Mouse (Mus musculus): ENCODE results near the gene Itih3. TPM values are rescaled to one million over a fixed set of nuclear protein-coding genes. Genes with fewer than 3 reads are reported as not detected.

Gene Itih3
- polyA plus RNA-seq (2015; fragmentation: Nextera tagmentation; extraction: Ambion mirVana), result 0.42 and 1.4 TPM in 2 replicates

- Histone ChIP-seq H3K4me3 (no peak within 1 kb of the TSS), H3K27ac (no peak within 1 kb of the TSS), H3K4me1 (no peaks in the 10 kb centered on the region), H3K9me3 (no peaks in the 10 kb centered on the region), H3K9ac (no peak within 1 kb of the TSS), H3K36me3 (no peaks in the 10 kb centered on the region), H3K27me3 (no peaks in the 10 kb centered on the region), H3K4me2 (no peak within 1 kb of the TSS)
- WGBS, result 62% methylated on average over 6 of the region's 6 CpGs
- no peak for ATAC-seq (ENCODE audit: insufficient number of reproducible peaks, low FRiP score, low TSS enrichment, low read depth)
These were observed at the start of gene Itih3 for GRCm38 (mm10) chr14:30923375-30924105. Gene Itih3 (minus strand): TSS chr14:30923760.

- H3K36me3 ChIP-seq, result peaks cover 23% of the 10 kb centered on the region
- no peaks in the 10 kb centered on the region for H3K4me1 ChIP-seq
- no peak overlapping the region for H3K9ac ChIP-seq
- H3K4me2 ChIP-seq, result no peak overlapping the region
- WGBS, result 97% methylated on average over 1 of the region's 1 CpGs
- no peak overlapping the region for H3K4me3 ChIP-seq
- H3K27me3 ChIP-seq, result no peaks in the 10 kb centered on the region
- no peak for ATAC-seq (ENCODE audit: insufficient number of reproducible peaks, low FRiP score, low TSS enrichment, low read depth)
- no peaks in the 10 kb centered on the region for H3K9me3 ChIP-seq
- no peak overlapping the region for H3K27ac ChIP-seq
These were observed 36.8 kb upstream of the Itih3 start for GRCm38 (mm10) chr14:30960366-30960765.

- H3K9me3 ChIP-seq, result no peaks in the 10 kb centered on the region
- ATAC-seq (ENCODE audit: insufficient number of reproducible peaks, low FRiP score, low TSS enrichment, low read depth), result no peak
- no peaks in the 10 kb centered on the region for H3K4me1 ChIP-seq
- H3K4me2 ChIP-seq, result no peak overlapping the region
- no peak overlapping the region for H3K4me3 ChIP-seq
- peaks cover 23% of the 10 kb centered on the region for H3K36me3 ChIP-seq
- H3K27me3 ChIP-seq, result no peaks in the 10 kb centered on the region
- whole genome bisulfite sequencing, result 93% methylated on average over 4 of the region's 4 CpGs
- no peak overlapping the region for H3K9ac ChIP-seq
- H3K27ac ChIP-seq, result no peak overlapping the region
These were observed 35.5 kb upstream of the Itih3 start for GRCm38 (mm10) chr14:30959031-30959430.

- WGBS, result 77% methylated on average over 2 of the region's 2 CpGs
- Histone ChIP-seq H3K9ac (no peak overlapping the region), H3K4me3 (no peak overlapping the region), H3K36me3 (peaks cover 20% of the 10 kb centered on the region), H3K27me3 (no peaks in the 10 kb centered on the region), H3K9me3 (no peaks in the 10 kb centered on the region), H3K4me2 (no peak overlapping the region), H3K4me1 (no peaks in the 10 kb centered on the region), H3K27ac (no peak overlapping the region)
- no peak for ATAC-seq (ENCODE audit: insufficient number of reproducible peaks, low FRiP score, low TSS enrichment, low read depth)
These were observed 35.0 kb upstream of the Itih3 start for GRCm38 (mm10) chr14:30958517-30958916.

- Histone ChIP-seq H3K4me2 (peak within 1 kb of the TSS; percentile 67), H3K9me3 (no peaks in the 10 kb centered on the region), H3K27ac (peak within 1 kb of the TSS; percentile 78), H3K4me1 (peaks cover 4% of the 10 kb centered on the region; the same call in 1 of the 2 replicates), H3K27me3 (no peaks in the 10 kb centered on the region), H3K36me3 (no peaks in the 10 kb centered on the region), H3K9ac (peak within 1 kb of the TSS; percentile 82), H3K4me3 (peak within 1 kb of the TSS; percentile 87)
- peak; percentile 97 for ATAC-seq (ENCODE audit: insufficient number of reproducible peaks, low FRiP score, low TSS enrichment, low read depth)
- WGBS, result under 1% methylated on average over 57 of the region's 57 CpGs
These were observed 27.7 kb upstream of the Itih3 start, which contains the start of gene Nek4 for GRCm38 (mm10) chr14:30951154-30951825. Gene Nek4 (plus strand): TSS chr14:30951377.

GRCm38 (mm10) chr14:30949986-30950385 is 26.4 kb upstream of the Itih3 start:
- no peaks in the 10 kb centered on the region for H3K36me3 ChIP-seq
- no peaks in the 10 kb centered on the region for H3K9me3 ChIP-seq
- H3K4me2 ChIP-seq, result no peak overlapping the region
- H3K27me3 ChIP-seq, result no peaks in the 10 kb centered on the region
- H3K9ac ChIP-seq, result no peak overlapping the region
- no peak overlapping the region for H3K4me3 ChIP-seq
- ATAC-seq (ENCODE audit: insufficient number of reproducible peaks, low FRiP score, low TSS enrichment, low read depth), result no peak
- H3K27ac ChIP-seq, result no peak overlapping the region
- WGBS, result 96% methylated on average over 10 of the region's 10 CpGs
- peaks cover 4% of the 10 kb centered on the region; the same call in 1 of the 2 replicates for H3K4me1 ChIP-seq

- Histone ChIP-seq H3K36me3 (no peaks in the 10 kb centered on the region), H3K9ac (no peak overlapping the region; the same call in 1 of the 2 replicates), H3K4me2 (no peak overlapping the region), H3K4me1 (no peaks in the 10 kb centered on the region), H3K27me3 (no peaks in the 10 kb centered on the region), H3K27ac (no peak overlapping the region), H3K4me3 (no peak overlapping the region), H3K9me3 (no peaks in the 10 kb centered on the region)
- no peak for ATAC-seq (ENCODE audit: insufficient number of reproducible peaks, low FRiP score, low TSS enrichment, low read depth)
- WGBS, result 73% methylated on average over 2 of the region's 2 CpGs
These were observed 21.2 kb upstream of the Itih3 start for GRCm38 (mm10) chr14:30944745-30945144.

GRCm38 (mm10) chr14:30943860-30944674 is 20.5 kb upstream of the Itih3 start:
- Histone ChIP-seq H3K9ac (no peak overlapping the region), H3K4me3 (no peak overlapping the region), H3K36me3 (no peaks in the 10 kb centered on the region), H3K27me3 (no peaks in the 10 kb centered on the region), H3K27ac (no peak overlapping the region), H3K9me3 (no peaks in the 10 kb centered on the region), H3K4me2 (no peak overlapping the region), H3K4me1 (no peaks in the 10 kb centered on the region)
- no peak for ATAC-seq (ENCODE audit: insufficient number of reproducible peaks, low FRiP score, low TSS enrichment, low read depth)
- 63% methylated on average over 11 of the region's 11 CpGs for WGBS

- H3K9ac ChIP-seq, result no peak within 1 kb of the TSS
- H3K4me3 ChIP-seq, result no peak within 1 kb of the TSS
- H3K4me1 ChIP-seq, result no peaks in the 10 kb centered on the region
- no peak for ATAC-seq (ENCODE audit: insufficient number of reproducible peaks, low FRiP score, low TSS enrichment, low read depth)
- no peaks in the 10 kb centered on the region for H3K9me3 ChIP-seq
- no peaks in the 10 kb centered on the region for H3K36me3 ChIP-seq
- H3K27ac ChIP-seq, result no peak within 1 kb of the TSS
- no peaks in the 10 kb centered on the region for H3K27me3 ChIP-seq
- H3K4me2 ChIP-seq, result no peak within 1 kb of the TSS
- WGBS, result 85% methylated on average over 7 of the region's 7 CpGs
These were observed 19.5 kb upstream of the Itih3 start, which contains the start of gene Itih1 for GRCm38 (mm10) chr14:30943038-30943437. Gene Itih1 (minus strand): TSS chr14:30943289.

GRCm38 (mm10) chr14:30942254-30942653 is 18.7 kb upstream of the Itih3 start:
- ATAC-seq (ENCODE audit: insufficient number of reproducible peaks, low FRiP score, low TSS enrichment, low read depth), result no peak
- 89% methylated on average over 4 of the region's 4 CpGs for WGBS
- no peak overlapping the region for H3K27ac ChIP-seq
- no peaks in the 10 kb centered on the region for H3K4me1 ChIP-seq
- H3K9ac ChIP-seq, result no peak overlapping the region
- H3K27me3 ChIP-seq, result no peaks in the 10 kb centered on the region
- H3K36me3 ChIP-seq, result no peaks in the 10 kb centered on the region
- no peak overlapping the region for H3K4me3 ChIP-seq
- no peaks in the 10 kb centered on the region for H3K9me3 ChIP-seq
- no peak overlapping the region for H3K4me2 ChIP-seq

GRCm38 (mm10) chr14:30933351-30933750 is 9.8 kb upstream of the Itih3 start:
- ATAC-seq (ENCODE audit: insufficient number of reproducible peaks, low FRiP score, low TSS enrichment, low read depth), result no peak
- WGBS, result 84% methylated on average over 9 of the region's 9 CpGs
- H3K4me3 ChIP-seq, result no peak overlapping the region
- no peaks in the 10 kb centered on the region for H3K9me3 ChIP-seq
- no peak overlapping the region for H3K27ac ChIP-seq
- no peak overlapping the region for H3K4me2 ChIP-seq
- no peaks in the 10 kb centered on the region for H3K27me3 ChIP-seq
- H3K36me3 ChIP-seq, result no peaks in the 10 kb centered on the region
- no peak overlapping the region for H3K9ac ChIP-seq
- no peaks in the 10 kb centered on the region for H3K4me1 ChIP-seq
